Mouse (Mus musculus) CH12.LX (cell line): ENCODE measurements around the gene Kif19a. TPM values are rescaled to one million over a fixed set of nuclear protein-coding genes. Genes with fewer than 3 reads are reported as not detected.
A peak's percentile ranks its signal among the peaks of the same experiment; 100 is the strongest.

Experiments
- DNase-seq: peaks from one replicate; pipeline ENCODE4 v3.0.0-alpha.2; 2013; ENCODE audit errors: extremely low read depth
- H3K27ac ChIP-seq: 2 replicates; pipeline ENCODE4 v1.5.1; 2012; ENCODE audit warnings: low read depth, mild to moderate bottlenecking, control low read depth, moderate library complexity; ENCODE audit not compliant: insufficient read depth
- H3K27me3 ChIP-seq: replicated peaks from 2 replicates; pipeline ENCODE3; 2012; ENCODE audit warnings: inconsistent platforms
- H3K36me3 ChIP-seq, 2 experiments: replicated peaks in 1 of 2; 2 replicates each; pipeline versions ENCODE3 to v1.6.1; 2012; ENCODE audit warnings: inconsistent platforms in 1 of 2, low read length in 1 of 2, mild to moderate bottlenecking in 1 of 2, mixed read lengths in 1 of 2, moderate library complexity in 1 of 2; ENCODE audit not compliant: control insufficient read depth in 1 of 2, insufficient read depth in 1 of 2
- H3K4me1 ChIP-seq, 2 experiments: 2 replicates each; pipeline ENCODE4 v1.6.1; 2012; ENCODE audit warnings: inconsistent platforms in 1 of 2, moderate library complexity in 1 of 2; ENCODE audit not compliant: insufficient read depth in 2 of 2, control insufficient read depth in 1 of 2
- H3K4me2 ChIP-seq: 2 replicates; pipeline ENCODE4 v1.6.1; 2012; ENCODE audit warnings: low read depth, mild to moderate bottlenecking, control low read depth; ENCODE audit not compliant: poor library complexity, insufficient read depth, severe bottlenecking
- H3K4me3 ChIP-seq, 3 experiments: fragments of 150-350 bp in 1 of 3; sonication (generic) in 1 of 3; replicated peaks in 1 of 3; 2 replicates each; pipeline versions ENCODE3 to v1.5.1; 2011 to 2012; ENCODE audit warnings: low read depth in 2 of 3, low read length in 2 of 3, mild to moderate bottlenecking in 2 of 3, moderate library complexity in 2 of 3, control low read depth in 1 of 3, improper control_type of control experiment in 1 of 3, inconsistent platforms in 1 of 3, mixed read lengths in 1 of 3; ENCODE audit not compliant: poor library complexity in 1 of 3
- H3K79me2 ChIP-seq: replicated peaks from 2 replicates; pipeline ENCODE4 v1.6.1; 2012; ENCODE audit warnings: mild to moderate bottlenecking, moderate library complexity; ENCODE audit not compliant: control insufficient read depth, poor library complexity, insufficient read depth, severe bottlenecking; ENCODE audit errors: extremely low read depth
- H3K9ac ChIP-seq: 2 replicates; pipeline ENCODE4 v1.6.1; 2012; ENCODE audit warnings: low read depth, mild to moderate bottlenecking, control low read depth, moderate library complexity; ENCODE audit not compliant: insufficient read depth
- H3K9me3 ChIP-seq: replicated peaks from 2 replicates; pipeline ENCODE3; 2012; ENCODE audit warnings: low read length, inconsistent platforms, mixed read lengths
- BHLHE40 ChIP-seq: IDR thresholded peaks from 2 replicates; pipeline ENCODE4 v1.6.1; 2011; ENCODE audit warnings: mild to moderate bottlenecking, low read depth, low read length, improper control_type of control experiment
- CHD1 ChIP-seq: IDR thresholded peaks from 2 replicates; pipeline ENCODE4 v1.6.1; 2012; ENCODE audit warnings: low read depth, low read length, improper control_type of control experiment, inconsistent platforms
- CTCF ChIP-seq, 2 experiments: IDR thresholded peaks in 1 of 2; conservative IDR thresholded peaks in 1 of 2; 2 replicates each; pipeline ENCODE4 v1.5.1; 2011 to 2012; ENCODE audit warnings: low read depth in 2 of 2, low read length in 2 of 2, improper control_type of control experiment in 1 of 2, inconsistent platforms in 1 of 2, mild to moderate bottlenecking in 1 of 2, moderate library complexity in 1 of 2
- E2F4 ChIP-seq: IDR thresholded peaks from 2 replicates; pipeline ENCODE4 v1.6.1; 2011; ENCODE audit warnings: low read depth, low read length, improper control_type of control experiment; ENCODE audit not compliant: insufficient replicate concordance
- ELF1 ChIP-seq: IDR thresholded peaks from 2 replicates; pipeline ENCODE4 v1.6.1; 2014; ENCODE audit warnings: low read depth, mild to moderate bottlenecking, inconsistent platforms, low read length, improper control_type of control experiment
- GABPA ChIP-seq: IDR thresholded peaks from 2 replicates; pipeline ENCODE4 v1.6.1; 2012; ENCODE audit warnings: low read depth, low read length, improper control_type of control experiment, inconsistent platforms; ENCODE audit not compliant: insufficient replicate concordance
- IRF4 ChIP-seq: IDR thresholded peaks from 2 replicates; pipeline ENCODE4 v1.6.1; 2014; ENCODE audit warnings: low read depth, mild to moderate bottlenecking, inconsistent platforms, low read length, improper control_type of control experiment
- MAFK ChIP-seq: IDR thresholded peaks from 2 replicates; pipeline ENCODE4 v1.6.1; 2011; ENCODE audit warnings: low read length, improper control_type of control experiment; ENCODE audit not compliant: insufficient replicate concordance
- MEF2A ChIP-seq: IDR thresholded peaks from 2 replicates; pipeline ENCODE4 v1.6.1; 2014; ENCODE audit warnings: low read depth, mild to moderate bottlenecking, inconsistent platforms, low read length, improper control_type of control experiment, borderline replicate concordance
- MXI1 ChIP-seq: IDR thresholded peaks from 2 replicates; pipeline ENCODE4 v1.6.1; 2011; ENCODE audit warnings: mild to moderate bottlenecking, low read depth, low read length, improper control_type of control experiment
- MYC ChIP-seq: IDR thresholded peaks from 2 replicates; pipeline ENCODE4 v1.6.1; 2011; ENCODE audit warnings: low read depth, mild to moderate bottlenecking, improper control_type of control experiment, low read length
- NELFE ChIP-seq: IDR thresholded peaks from 2 replicates; pipeline ENCODE4 v1.6.1; 2011; ENCODE audit warnings: low read depth, low read length, improper control_type of control experiment
- POLR2A ChIP-seq: IDR thresholded peaks from 2 replicates; pipeline ENCODE4 v1.6.1; 2011; ENCODE audit warnings: low read depth, mild to moderate bottlenecking, improper control_type of control experiment, low read length
- SIN3A ChIP-seq: IDR thresholded peaks from 2 replicates; pipeline ENCODE4 v1.6.1; 2012; ENCODE audit warnings: low read length, improper control_type of control experiment, inconsistent platforms
- TBP ChIP-seq: conservative IDR thresholded peaks from 2 replicates; pipeline ENCODE4 v1.6.1; 2011; ENCODE audit warnings: low read depth, low read length, improper control_type of control experiment
- TCF12 ChIP-seq: IDR thresholded peaks from 2 replicates; pipeline ENCODE4 v1.6.1; 2014; ENCODE audit warnings: low read depth, mild to moderate bottlenecking, inconsistent platforms, low read length, improper control_type of control experiment
- USF1 ChIP-seq: IDR thresholded peaks from 2 replicates; pipeline ENCODE4 v1.6.1; 2014; ENCODE audit warnings: low read depth, mild to moderate bottlenecking, inconsistent platforms, low read length, improper control_type of control experiment
- ZNF384 ChIP-seq: IDR thresholded peaks from 2 replicates; pipeline ENCODE4 v1.6.1; 2012; ENCODE audit warnings: low read depth, low read length, improper control_type of control experiment, inconsistent platforms
- dilution Hi-C: fragments of 300-500 bp; cut with MboI; formaldehyde crosslinking; loops from 2 replicates; pipeline ENCODE4 v1.14.3; 2020; ENCODE audit warnings: low sequenced_read_pairs; ENCODE audit not compliant: extremely low pct_unique_long_range_greater_than_20kb, extremely low pct_ligation_motif_present
- in situ Hi-C: fragments of 300-500 bp; cut with MboI; formaldehyde crosslinking; loops from 3 replicates; pipeline ENCODE4 v1.14.3; 2019; ENCODE audit warnings: low sequenced_read_pairs, low pct_ligation_motif_present, low pct_unique_long_range_greater_than_20kb, mixed read lengths
- polyA plus RNA-seq: library from polyadenylated mRNA; unstranded; fragments of >175 nt; gene quantifications from 2 replicates; pipeline ENCODE4 v1.2.1, GENCODE M21; 2012; ENCODE audit warnings: low read depth; ENCODE audit not compliant: insufficient read length
- total RNA-seq, 2 experiments: library from RNA; depleted of rRNA; stranded (reverse); fragments of 300-350 nt in 1 of 2; fragments of >200 nt in 1 of 2; gene quantifications; 2 replicates each; pipeline ENCODE4 v1.2.3; 2012 to 2014

Gene Kif19a
- total RNA-seq (2012; rRNA removed), result 5.8 and 8.2 TPM in 2 replicates
- total RNA-seq (2014; rRNA removed), result 0.66 and 1.9 TPM in 2 replicates
- 0.68 and 1.4 TPM in 2 replicates for polyA plus RNA-seq

- in situ Hi-C loops, result no loop called here
- H3K4me3 ChIP-seq, result peak within 1 kb of the TSS; percentile 6 to 58 (median 45)
- peak; percentile 28 for DNase-seq
- peak within 1 kb of the TSS; percentile 46 for H3K9ac ChIP-seq
- TF ChIP-seq SIN3A, result peak; percentile 67; the same call in 1 of the 2 replicates
- 0 out of 2 replicates have a peak, but pooled peaks have one; percentile 47 for TF ChIP-seq IRF4
- peak; percentile 84 for TF ChIP-seq ELF1
- peak; percentile 32; the same call in 1 of the 2 replicates for TF ChIP-seq BHLHE40
- TF ChIP-seq TCF12, result peak; percentile 65; the same call in 1 of the 2 replicates
- TF ChIP-seq NELFE, result peak; percentile 47
- TF ChIP-seq MXI1, result peak; percentile 69
- TF ChIP-seq CHD1, result no peak
- no peak for TF ChIP-seq CTCF (conservative IDR thresholded peaks at IDR 0.05 in 1 of 2, IDR thresholded peaks at IDR 0.05 in 1 of 2; ENCODE audit: low read depth in 2 of 2, low read length in 2 of 2)
- peak; percentile 69 for TF ChIP-seq POLR2A
- TF ChIP-seq MEF2A, result 0 out of 2 replicates have a peak, but pooled peaks have one; percentile 35
- TF ChIP-seq TBP, result no peak
- no peak within 1 kb of the TSS for H3K27ac ChIP-seq
- H3K4me2 ChIP-seq, result peak within 1 kb of the TSS; percentile 89
- H3K4me1 ChIP-seq, result peaks cover 5 to 24% of the 10 kb centered on the region in 2 experiments
- peaks cover 83% of the 10 kb centered on the region for H3K27me3 ChIP-seq
- H3K79me2 ChIP-seq, result no peaks in the 10 kb centered on the region
- H3K36me3 ChIP-seq, result no peaks in the 10 kb centered on the region
- no peaks in the 10 kb centered on the region for H3K9me3 ChIP-seq
- dilution Hi-C loops, result no loop called here
Observed at GRCm38 (mm10) chr11:114764820-114765818, at the start of gene Kif19a. TSS of gene Kif19a (plus strand) at chr11:114765388.

GRCm38 (mm10) chr11:114715531-114715930, 49.7 kb upstream of the Kif19a start:
- no peaks in the 10 kb centered on the region for H3K9me3 ChIP-seq
- dilution Hi-C loops, result no loop called here
- H3K27me3 ChIP-seq, result peaks cover 3% of the 10 kb centered on the region
- in situ Hi-C loops, result no loop called here
- DNase-seq, result no peak
- no peaks in the 10 kb centered on the region for H3K4me1 ChIP-seq
- TF ChIP-seq USF1, result no peak
- TF ChIP-seq TBP, result no peak
- TF ChIP-seq TCF12, result no peak
- no peak for TF ChIP-seq MYC
- no peak for TF ChIP-seq ZNF384
- TF ChIP-seq ELF1, result no peak
- no peak for TF ChIP-seq MAFK
- TF ChIP-seq POLR2A, result no peak
- TF ChIP-seq GABPA, result no peak
- no peak for TF ChIP-seq E2F4
- no peak for TF ChIP-seq MEF2A
- no peak overlapping the region for H3K4me3 ChIP-seq
- H3K36me3 ChIP-seq, result peaks cover 0 to 13% of the 10 kb centered on the region in 2 experiments
- H3K27ac ChIP-seq, result no peak overlapping the region
- no peak overlapping the region for H3K4me2 ChIP-seq
- H3K79me2 ChIP-seq, result no peaks in the 10 kb centered on the region
- no peak overlapping the region for H3K9ac ChIP-seq
